Mouse (Mus musculus): Measurements from ENCODE around the gene Zfp111. TPM values are rescaled to one million over a fixed set of nuclear protein-coding genes. Genes with fewer than 3 reads are reported as not detected.

The Zfp111 gene
- polyA plus RNA-seq, 1 experiment, result 0.57 TPM

DNA sequence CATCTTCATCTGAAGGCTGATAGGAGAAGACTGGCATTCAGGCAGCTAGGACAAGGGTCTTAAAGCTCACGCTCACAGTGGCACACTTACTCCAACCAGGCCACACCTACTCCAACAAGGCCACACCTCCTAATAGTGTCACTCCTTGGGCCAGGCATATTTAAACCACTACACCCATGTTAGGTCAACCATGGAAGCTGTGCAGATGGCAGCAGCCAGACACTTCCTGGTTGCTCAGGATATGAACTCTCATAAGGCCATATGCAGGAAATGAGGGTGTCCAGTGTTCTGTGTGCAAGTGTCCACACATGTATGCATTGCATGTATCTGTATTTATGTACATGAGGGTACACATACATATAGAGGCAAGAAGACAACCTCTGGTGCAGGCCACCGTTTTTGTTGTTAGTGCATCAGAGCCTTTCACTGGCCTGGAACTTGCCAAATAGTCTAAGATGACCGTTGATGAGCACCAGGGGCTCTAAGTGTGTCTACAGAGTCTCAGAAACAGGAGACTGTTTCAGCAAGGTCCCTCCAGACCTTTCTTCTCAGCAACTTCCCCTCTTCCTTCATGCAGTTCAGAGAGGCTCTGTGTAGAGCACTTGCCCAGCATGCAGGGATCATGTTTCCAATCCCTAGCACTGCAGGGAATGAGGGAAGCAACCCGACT, 22.2 kb downstream of the Zfp111 start:
- no peaks in the 10 kb centered on the region for H3K36me3 ChIP-seq (ENCODE audit: control insufficient read depth, insufficient read depth, low read length)
- no peaks in the 10 kb centered on the region for H3K27me3 ChIP-seq (ENCODE audit: control insufficient read depth, insufficient read depth, low read length)
- no peak overlapping the region for H3K27ac ChIP-seq (ENCODE audit: control insufficient read depth, insufficient read depth, low read depth, low read length)
- H3K4me3 ChIP-seq (ENCODE audit: control insufficient read depth, low read depth, low read length), result no peak overlapping the region
- TF ChIP-seq CTCF (IDR thresholded peaks at IDR 0.05; ENCODE audit: control insufficient read depth, insufficient read depth, insufficient replicate concordance, low read depth, low read length) (no peak), POLR2A (IDR thresholded peaks at IDR 0.05; ENCODE audit: control insufficient read depth, low read depth, low read length) (no peak)
- no peaks in the 10 kb centered on the region for H3K4me1 ChIP-seq (ENCODE audit: control insufficient read depth, insufficient read depth, low read length)

DNA sequence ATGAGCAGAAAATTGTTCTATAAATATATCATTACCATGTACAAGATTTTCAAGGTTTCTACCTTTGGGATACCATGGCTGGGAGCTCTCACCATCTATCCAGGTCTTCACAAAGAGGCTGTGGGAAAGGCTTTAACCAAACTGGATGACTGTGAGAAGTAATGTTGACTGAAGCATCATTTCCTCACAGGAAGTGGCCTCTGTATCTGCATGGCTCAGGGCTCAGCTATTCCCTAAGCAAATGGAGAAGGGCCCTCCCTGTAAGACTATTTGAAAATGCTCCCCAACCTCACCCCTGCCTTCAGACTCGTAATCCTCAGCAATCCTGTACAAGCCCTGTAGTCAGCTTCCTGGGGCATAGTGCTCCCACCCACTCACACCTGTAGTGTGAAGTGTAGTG, 23.6 kb downstream of the Zfp111 start:
- H3K36me3 ChIP-seq (ENCODE audit: control insufficient read depth, insufficient read depth, low read length), result no peaks in the 10 kb centered on the region
- no peaks in the 10 kb centered on the region for H3K4me1 ChIP-seq (ENCODE audit: control insufficient read depth, insufficient read depth, low read length)
- no peak overlapping the region for H3K27ac ChIP-seq (ENCODE audit: control insufficient read depth, insufficient read depth, low read depth, low read length)
- no peak overlapping the region for H3K4me3 ChIP-seq (ENCODE audit: control insufficient read depth, low read depth, low read length)
- TF ChIP-seq POLR2A (IDR thresholded peaks at IDR 0.05; ENCODE audit: control insufficient read depth, low read depth, low read length), result no peak
- no peak for TF ChIP-seq CTCF (IDR thresholded peaks at IDR 0.05; ENCODE audit: control insufficient read depth, insufficient read depth, insufficient replicate concordance, low read depth, low read length)
- H3K27me3 ChIP-seq (ENCODE audit: control insufficient read depth, insufficient read depth, low read length), result no peaks in the 10 kb centered on the region

DNA sequence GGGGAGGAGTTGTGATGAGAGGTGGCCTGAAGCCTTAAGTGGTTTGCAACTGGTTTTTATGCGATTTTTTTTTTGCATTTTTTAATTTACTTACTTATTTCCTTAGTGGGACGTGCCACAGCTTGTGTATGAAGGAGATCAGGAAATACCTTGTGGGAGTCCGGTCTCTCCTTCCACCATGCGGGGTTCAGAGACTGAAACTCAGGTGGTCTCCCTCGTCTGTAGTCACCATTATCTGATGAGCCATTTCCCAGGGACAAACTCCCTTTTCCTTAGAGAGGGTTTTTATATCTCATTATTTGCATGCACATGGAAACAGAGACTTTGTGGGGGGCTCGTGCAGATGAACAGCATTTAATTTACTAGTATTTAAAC, 35.9 kb downstream of the Zfp111 start:
- Histone ChIP-seq H3K36me3 (ENCODE audit: control insufficient read depth, insufficient read depth, low read length) (no peaks in the 10 kb centered on the region), H3K4me1 (ENCODE audit: control insufficient read depth, insufficient read depth, low read length) (peaks cover 2% of the 10 kb centered on the region; the same call in 1 of the 2 replicates), H3K27ac (ENCODE audit: control insufficient read depth, insufficient read depth, low read depth, low read length) (no peak overlapping the region), H3K27me3 (ENCODE audit: control insufficient read depth, insufficient read depth, low read length) (no peaks in the 10 kb centered on the region), H3K4me3 (ENCODE audit: control insufficient read depth, low read depth, low read length) (peak overlapping the region; percentile 79)
- TF ChIP-seq CTCF (IDR thresholded peaks at IDR 0.05; ENCODE audit: control insufficient read depth, insufficient read depth, insufficient replicate concordance, low read depth, low read length), result no peak
- TF ChIP-seq POLR2A (IDR thresholded peaks at IDR 0.05; ENCODE audit: control insufficient read depth, low read depth, low read length), result no peak

DNA sequence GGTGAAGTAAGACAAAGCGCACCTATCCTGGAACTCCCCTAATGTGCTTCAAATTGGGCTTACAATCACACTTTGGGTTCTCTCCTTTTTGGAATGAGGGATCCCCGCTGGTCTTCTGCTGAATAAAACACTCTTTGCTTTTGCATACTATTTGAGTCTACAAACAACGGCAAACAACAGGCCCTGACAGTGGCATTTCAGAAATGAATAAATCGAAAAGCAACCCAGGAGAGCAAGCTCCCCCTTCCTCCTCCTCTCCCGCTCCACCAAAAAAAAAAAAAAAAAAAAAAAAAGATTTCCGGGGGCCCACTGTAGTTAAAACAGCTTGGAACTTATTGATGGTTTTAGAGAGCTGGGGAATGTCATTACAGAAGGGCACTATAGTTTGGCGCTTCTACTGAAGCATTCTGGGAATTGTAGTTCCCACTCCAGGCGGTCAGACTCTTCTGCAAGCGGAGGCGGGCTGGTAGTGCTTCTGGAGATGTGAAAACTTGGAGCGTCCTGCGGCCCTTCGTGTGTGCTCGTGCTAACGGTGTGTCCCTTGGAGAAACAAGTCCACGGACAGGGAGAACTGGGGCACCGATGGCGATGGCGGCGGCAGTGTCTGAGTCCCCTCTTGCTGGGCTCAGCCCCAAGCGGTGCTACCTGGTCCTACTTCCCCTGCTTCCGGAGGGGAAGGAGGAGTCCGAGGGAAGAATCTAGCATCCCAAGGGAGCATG, 36.5 kb downstream of the Zfp111 start, which contains the start of gene Zfp114:
Gene Zfp114 (plus strand): TSS at position 443 of the 719 bp plus-strand sequence.
- peaks cover 2% of the 10 kb centered on the region; the same call in 1 of the 2 replicates for H3K4me1 ChIP-seq (ENCODE audit: control insufficient read depth, insufficient read depth, low read length)
- H3K36me3 ChIP-seq (ENCODE audit: control insufficient read depth, insufficient read depth, low read length), result no peaks in the 10 kb centered on the region
- no peak within 1 kb of the TSS for H3K27ac ChIP-seq (ENCODE audit: control insufficient read depth, insufficient read depth, low read depth, low read length)
- no peaks in the 10 kb centered on the region for H3K27me3 ChIP-seq (ENCODE audit: control insufficient read depth, insufficient read depth, low read length)
- TF ChIP-seq CTCF (IDR thresholded peaks at IDR 0.05; ENCODE audit: control insufficient read depth, insufficient read depth, insufficient replicate concordance, low read depth, low read length) (no peak), POLR2A (IDR thresholded peaks at IDR 0.05; ENCODE audit: control insufficient read depth, low read depth, low read length) (no peak)
- peak within 1 kb of the TSS; percentile 79 for H3K4me3 ChIP-seq (ENCODE audit: control insufficient read depth, low read depth, low read length)

DNA sequence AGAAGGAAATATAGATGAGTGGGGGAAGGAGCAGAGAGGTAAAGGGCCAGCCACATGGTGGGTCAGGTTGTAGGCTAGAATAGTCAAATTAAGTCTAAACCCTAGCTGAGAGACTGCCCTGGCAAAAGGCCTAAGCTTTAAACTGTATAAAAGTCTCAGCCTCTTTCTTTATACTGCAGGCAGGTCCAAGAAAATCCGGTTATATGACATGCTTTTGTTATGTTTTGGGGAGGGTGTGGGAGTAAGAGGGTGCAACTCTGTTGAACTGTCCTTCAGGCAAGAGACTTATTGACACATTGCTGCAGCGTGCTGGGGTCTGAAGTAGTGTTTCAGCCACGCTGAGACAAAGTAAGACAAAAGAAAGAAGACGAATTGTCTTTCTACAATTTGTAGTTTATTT, 39.1 kb downstream of the Zfp111 start:
- Histone ChIP-seq H3K4me1 (ENCODE audit: control insufficient read depth, insufficient read depth, low read length) (peaks cover 2% of the 10 kb centered on the region; the same call in 1 of the 2 replicates), H3K27me3 (ENCODE audit: control insufficient read depth, insufficient read depth, low read length) (no peaks in the 10 kb centered on the region), H3K36me3 (ENCODE audit: control insufficient read depth, insufficient read depth, low read length) (no peaks in the 10 kb centered on the region), H3K27ac (ENCODE audit: control insufficient read depth, insufficient read depth, low read depth, low read length) (no peak overlapping the region), H3K4me3 (ENCODE audit: control insufficient read depth, low read depth, low read length) (no peak overlapping the region)
- TF ChIP-seq POLR2A (IDR thresholded peaks at IDR 0.05; ENCODE audit: control insufficient read depth, low read depth, low read length) (no peak), CTCF (IDR thresholded peaks at IDR 0.05; ENCODE audit: control insufficient read depth, insufficient read depth, insufficient replicate concordance, low read depth, low read length) (no peak)

DNA sequence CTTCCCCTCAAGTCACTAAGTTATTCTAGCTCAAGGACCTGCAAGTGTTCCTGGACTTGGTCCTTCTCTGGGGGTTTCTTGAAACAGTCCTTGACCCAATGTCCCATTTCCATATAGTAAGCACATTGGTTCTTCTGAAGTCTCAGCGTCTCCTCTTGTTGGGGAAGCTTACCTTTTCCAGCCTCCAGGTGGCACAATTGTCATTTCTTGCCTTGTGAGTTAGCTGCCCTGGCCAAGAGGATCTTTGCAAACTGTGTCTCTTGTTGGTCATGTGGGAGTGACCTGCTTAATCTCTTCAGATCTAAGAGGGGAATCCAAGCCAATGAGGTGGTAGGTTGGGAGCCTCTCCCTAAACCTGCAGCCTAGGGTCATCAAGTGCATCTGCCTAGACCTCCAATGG, 58.0 kb downstream of the Zfp111 start:
- H3K36me3 ChIP-seq (ENCODE audit: control insufficient read depth, insufficient read depth, low read length), result no peaks in the 10 kb centered on the region
- TF ChIP-seq CTCF (IDR thresholded peaks at IDR 0.05; ENCODE audit: control insufficient read depth, insufficient read depth, insufficient replicate concordance, low read depth, low read length), result no peak
- TF ChIP-seq POLR2A (IDR thresholded peaks at IDR 0.05; ENCODE audit: control insufficient read depth, low read depth, low read length), result no peak
- H3K4me3 ChIP-seq (ENCODE audit: control insufficient read depth, low read depth, low read length), result no peak overlapping the region
- H3K4me1 ChIP-seq (ENCODE audit: control insufficient read depth, insufficient read depth, low read length), result no peaks in the 10 kb centered on the region
- no peak overlapping the region for H3K27ac ChIP-seq (ENCODE audit: control insufficient read depth, insufficient read depth, low read depth, low read length)
- H3K27me3 ChIP-seq (ENCODE audit: control insufficient read depth, insufficient read depth, low read length), result no peaks in the 10 kb centered on the region

Other genes with a start within 250 kb of the Zfp111 start
- gene Vmn1r181, start 236.8 kb downstream of the Zfp111 start, polyA plus RNA-seq (2012; rRNA removed), result 0.82 and 2.4 TPM in 2 replicates
- 0.07 TPM in 1 of 2 replicates, not detected in the other for gene V1rd19, start 209.8 kb downstream of the Zfp111 start, polyA plus RNA-seq (2012; rRNA removed)
- 0.01 and 0.04 TPM in 2 replicates for gene Vmn1r183, start 158.2 kb downstream of the Zfp111 start, polyA plus RNA-seq (2012; rRNA removed)
- 7.3 TPM in 2 replicates for gene Zfp180, start 129.5 kb downstream of the Zfp111 start, polyA plus RNA-seq (2012; rRNA removed)
- 0.46 and 0.67 TPM in 2 replicates for gene Zfp112, start 99.1 kb downstream of the Zfp111 start, polyA plus RNA-seq (2012; rRNA removed)
- 1.4 and 1.5 TPM in 2 replicates for gene Zfp235, start 77.3 kb downstream of the Zfp111 start, polyA plus RNA-seq (2012; rRNA removed)
- 0.11 and 0.16 TPM in 2 replicates for gene Zfp114, start 36.4 kb downstream of the Zfp111 start, polyA plus RNA-seq (2012; rRNA removed)
- gene Zfp109, start 26.1 kb upstream of the Zfp111 start, polyA plus RNA-seq (2012; rRNA removed), result 0.70 and 0.84 TPM in 2 replicates
- gene Zfp108, start 43.4 kb upstream of the Zfp111 start, polyA plus RNA-seq (2012; rRNA removed), result 0.26 and 0.31 TPM in 2 replicates
- 3.9 and 4.6 TPM in 2 replicates for gene Zfp93, start 59.0 kb upstream of the Zfp111 start, polyA plus RNA-seq (2012; rRNA removed)
- 12.1 and 12.4 TPM in 2 replicates for gene Zfp61, start 89.8 kb upstream of the Zfp111 start, polyA plus RNA-seq (2012; rRNA removed)
- 10.5 and 10.8 TPM in 2 replicates for gene Zfp94, start 105.2 kb upstream of the Zfp111 start, polyA plus RNA-seq (2012; rRNA removed)
- 277 and 339 TPM in 2 replicates for gene Tescl, start 122.5 kb upstream of the Zfp111 start, polyA plus RNA-seq (2012; rRNA removed)
- 1.7 and 2.3 TPM in 2 replicates for gene Lypd5, start 137.8 kb upstream of the Zfp111 start, polyA plus RNA-seq (2012; rRNA removed)
- gene Kcnn4, start 158.8 kb upstream of the Zfp111 start, polyA plus RNA-seq (2012; rRNA removed), result 2.5 and 3.8 TPM in 2 replicates
- 151 and 171 TPM in 2 replicates for gene Smg9, start 188.2 kb upstream of the Zfp111 start, polyA plus RNA-seq (2012; rRNA removed)
- gene Irgc1, start 240.9 kb upstream of the Zfp111 start, polyA plus RNA-seq (2012; rRNA removed), result 1,510 and 1,812 TPM in 2 replicates